Mouse (Mus musculus): ENCODE measurements around the gene Ptgis. TPM values are rescaled to one million over a fixed set of nuclear protein-coding genes. Genes with fewer than 3 reads are reported as not detected.

The Ptgis gene
- polyA plus RNA-seq, 2 experiments = 31.2 to 37.7 TPM

GRCm38 (mm10) chr2:167186544-167186943, 53.9 kb downstream of the Ptgis start:
- Histone ChIP-seq H3K27ac (replicated peaks; ENCODE audit: low read depth, low read length) (no peak overlapping the region), H3K9me3 (ENCODE audit: control insufficient read depth, low read length) (no peaks in the 10 kb centered on the region), H3K36me3 (ENCODE audit: control insufficient read depth, insufficient read depth, low read length) (no peaks in the 10 kb centered on the region), H3K4me1 (ENCODE audit: control insufficient read depth, insufficient read depth, low read length) (peaks cover 9% of the 10 kb centered on the region; the same call in 1 of the 2 replicates), H3K27me3 (ENCODE audit: control insufficient read depth, insufficient read depth, low read length) (peaks cover 53% of the 10 kb centered on the region), H3K4me3 (replicated peaks; ENCODE audit: low read length) (no peak overlapping the region), H3K4me2 (replicated peaks; ENCODE audit: low read depth, low read length, severe bottlenecking) (no peak overlapping the region), H3K9ac (ENCODE audit: low read depth, low read length, severe bottlenecking) (no peak overlapping the region)
- DNase-seq (ENCODE audit: low spot score) = no peak
- no peak for TF ChIP-seq POLR2A (IDR thresholded peaks at IDR 0.05; ENCODE audit: borderline replicate concordance, extremely low read depth, insufficient read depth, insufficient read length)
- WGBS = 57% methylated on average over 10 of the region's 10 CpGs
- no peak for ATAC-seq (ENCODE audit: low FRiP score, low read depth)

GRCm38 (mm10) chr2:167186003-167186402, 54.4 kb downstream of the Ptgis start:
- Histone ChIP-seq H3K4me2 (replicated peaks; ENCODE audit: low read depth, low read length, severe bottlenecking) (no peak overlapping the region), H3K36me3 (ENCODE audit: control insufficient read depth, insufficient read depth, low read length) (no peaks in the 10 kb centered on the region), H3K4me3 (replicated peaks; ENCODE audit: low read length) (no peak overlapping the region), H3K27me3 (ENCODE audit: control insufficient read depth, insufficient read depth, low read length) (peaks cover 47% of the 10 kb centered on the region), H3K9me3 (ENCODE audit: control insufficient read depth, low read length) (no peaks in the 10 kb centered on the region), H3K27ac (replicated peaks; ENCODE audit: low read depth, low read length) (no peak overlapping the region), H3K9ac (ENCODE audit: low read depth, low read length, severe bottlenecking) (no peak overlapping the region), H3K4me1 (ENCODE audit: control insufficient read depth, insufficient read depth, low read length) (peaks cover 9% of the 10 kb centered on the region; the same call in 1 of the 2 replicates)
- DNase-seq (ENCODE audit: low spot score) (no peak), ATAC-seq (ENCODE audit: low FRiP score, low read depth) (no peak)
- WGBS = 51% methylated on average over 13 of the region's 13 CpGs
- no peak for TF ChIP-seq POLR2A (IDR thresholded peaks at IDR 0.05; ENCODE audit: borderline replicate concordance, extremely low read depth, insufficient read depth, insufficient read length)

DNA sequence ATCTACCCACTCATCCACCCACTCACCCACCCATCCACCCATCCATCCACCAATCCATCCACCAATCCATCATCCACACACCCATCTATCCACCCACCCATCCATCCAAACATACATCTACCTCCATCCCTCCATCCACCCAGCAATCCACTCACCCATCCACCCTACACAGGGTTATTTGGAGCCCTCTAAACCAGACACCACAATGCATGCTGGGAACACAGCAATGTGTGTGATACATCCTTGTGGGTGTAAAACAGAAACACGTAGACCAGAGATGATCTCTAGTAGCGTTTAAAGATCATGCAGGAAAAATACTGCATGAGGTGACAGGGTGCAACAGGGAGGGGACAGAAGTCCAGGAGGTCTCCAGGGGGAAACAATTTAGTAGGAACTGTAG, 55.0 kb downstream of the Ptgis start:
- Histone ChIP-seq H3K9ac (ENCODE audit: low read depth, low read length, severe bottlenecking) (no peak overlapping the region), H3K27me3 (ENCODE audit: control insufficient read depth, insufficient read depth, low read length) (peaks cover 42% of the 10 kb centered on the region), H3K4me1 (ENCODE audit: control insufficient read depth, insufficient read depth, low read length) (peaks cover 8% of the 10 kb centered on the region; the same call in 1 of the 2 replicates), H3K36me3 (ENCODE audit: control insufficient read depth, insufficient read depth, low read length) (no peaks in the 10 kb centered on the region), H3K27ac (replicated peaks; ENCODE audit: low read depth, low read length) (no peak overlapping the region), H3K9me3 (ENCODE audit: control insufficient read depth, low read length) (no peaks in the 10 kb centered on the region), H3K4me2 (replicated peaks; ENCODE audit: low read depth, low read length, severe bottlenecking) (no peak overlapping the region), H3K4me3 (replicated peaks; ENCODE audit: low read length) (no peak overlapping the region)
- no peak for ATAC-seq (ENCODE audit: low FRiP score, low read depth)
- no peak for DNase-seq (ENCODE audit: low spot score)
- 85% methylated on average over 2 of the region's 2 CpGs for WGBS
- TF ChIP-seq POLR2A (IDR thresholded peaks at IDR 0.05; ENCODE audit: borderline replicate concordance, extremely low read depth, insufficient read depth, insufficient read length) = no peak

GRCm38 (mm10) chr2:167181662-167182389, 58.6 kb downstream of the Ptgis start:
- H3K9me3 ChIP-seq (ENCODE audit: control insufficient read depth, low read length) = no peaks in the 10 kb centered on the region
- no peak for DNase-seq (ENCODE audit: low spot score)
- H3K9ac ChIP-seq (ENCODE audit: low read depth, low read length, severe bottlenecking) = no peak overlapping the region
- WGBS = 67% methylated on average over 14 of the region's 14 CpGs
- no peak overlapping the region for H3K4me3 ChIP-seq (replicated peaks; ENCODE audit: low read length)
- no peak overlapping the region for H3K27ac ChIP-seq (replicated peaks; ENCODE audit: low read depth, low read length)
- TF ChIP-seq POLR2A (IDR thresholded peaks at IDR 0.05; ENCODE audit: borderline replicate concordance, extremely low read depth, insufficient read depth, insufficient read length) = no peak
- H3K36me3 ChIP-seq (ENCODE audit: control insufficient read depth, insufficient read depth, low read length) = no peaks in the 10 kb centered on the region
- no peak overlapping the region for H3K4me2 ChIP-seq (replicated peaks; ENCODE audit: low read depth, low read length, severe bottlenecking)
- H3K4me1 ChIP-seq (ENCODE audit: control insufficient read depth, insufficient read depth, low read length) = no peaks in the 10 kb centered on the region
- peaks cover 9% of the 10 kb centered on the region; the same call in 1 of the 2 replicates for H3K27me3 ChIP-seq (ENCODE audit: control insufficient read depth, insufficient read depth, low read length)
- no peak for ATAC-seq (ENCODE audit: low FRiP score, low read depth)

DNA sequence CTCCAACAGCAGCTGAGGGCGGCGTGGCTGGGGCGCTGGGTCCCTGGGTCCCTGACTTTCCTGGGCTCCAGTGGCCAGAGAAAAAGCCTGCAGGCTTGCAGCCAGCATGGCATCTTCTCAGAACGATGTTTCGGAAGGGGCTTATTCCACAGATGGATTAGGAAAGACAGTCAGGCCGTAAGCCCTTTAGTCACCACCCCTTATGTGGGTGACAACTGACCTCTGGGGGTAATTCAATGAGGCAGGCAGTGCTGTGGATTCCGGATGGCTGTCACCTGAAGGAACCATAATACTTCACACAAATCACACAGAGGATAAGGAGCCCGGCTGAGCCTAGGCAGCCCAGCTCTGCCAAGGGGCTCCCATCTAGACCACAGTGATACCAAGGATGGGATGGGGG, 59.3 kb downstream of the Ptgis start:
- Histone ChIP-seq H3K27me3 (ENCODE audit: control insufficient read depth, insufficient read depth, low read length) (peaks cover 4% of the 10 kb centered on the region; the same call in 1 of the 2 replicates), H3K9me3 (ENCODE audit: control insufficient read depth, low read length) (no peaks in the 10 kb centered on the region), H3K27ac (replicated peaks; ENCODE audit: low read depth, low read length) (no peak overlapping the region), H3K9ac (ENCODE audit: low read depth, low read length, severe bottlenecking) (no peak overlapping the region), H3K4me3 (replicated peaks; ENCODE audit: low read length) (no peak overlapping the region), H3K36me3 (ENCODE audit: control insufficient read depth, insufficient read depth, low read length) (no peaks in the 10 kb centered on the region), H3K4me1 (ENCODE audit: control insufficient read depth, insufficient read depth, low read length) (no peaks in the 10 kb centered on the region), H3K4me2 (replicated peaks; ENCODE audit: low read depth, low read length, severe bottlenecking) (no peak overlapping the region)
- TF ChIP-seq POLR2A (IDR thresholded peaks at IDR 0.05; ENCODE audit: borderline replicate concordance, extremely low read depth, insufficient read depth, insufficient read length) = no peak
- no peak for DNase-seq (ENCODE audit: low spot score)
- ATAC-seq (ENCODE audit: low FRiP score, low read depth) = no peak
- WGBS = 79% methylated on average over 8 of the region's 8 CpGs

All from limb, embryonic 14.5 days (tissue).